Mouse (Mus musculus): ENCODE measurements at regions not wholly inside any gene's neighbourhood (a gene's known extent, or its start where the extent isn't known, plus 50 kb on each side); places are given as distances from the start of the nearest gene placed in this dataset.

- H3K79me2 ChIP-seq (replicated peaks; ENCODE audit: control insufficient read depth, extremely low read depth, insufficient read depth, poor library complexity, severe bottlenecking): no peaks in the 10 kb centered on the region
- DNase-seq (ENCODE audit: extremely low read depth): no peak
- no peaks in the 10 kb centered on the region for H3K9me3 ChIP-seq (replicated peaks; ENCODE audit: low read length)
- H3K4me3 ChIP-seq (replicated peaks in 1 of 3; ENCODE audit: low read depth in 2 of 3, low read length in 2 of 3, poor library complexity in 1 of 3): no peak overlapping the region
- no peaks in the 10 kb centered on the region for H3K4me1 ChIP-seq (ENCODE audit: control insufficient read depth in 1 of 2, insufficient read depth in 2 of 2)
- H3K9ac ChIP-seq (ENCODE audit: insufficient read depth, low read depth): no peak overlapping the region
- TF ChIP-seq RCOR1 (conservative IDR thresholded peaks at IDR 0.05; ENCODE audit: low read depth, low read length): no peak
- no peak for TF ChIP-seq HCFC1 (IDR thresholded peaks at IDR 0.05; ENCODE audit: low read depth, low read length)
- no peak for TF ChIP-seq SMC3 (IDR thresholded peaks at IDR 0.05; ENCODE audit: low read depth, low read length)
- TF ChIP-seq CHD2 (IDR thresholded peaks at IDR 0.05; ENCODE audit: low read length): no peak
- TF ChIP-seq GABPA (IDR thresholded peaks at IDR 0.05; ENCODE audit: insufficient replicate concordance, low read depth, low read length): no peak
- no peak for TF ChIP-seq JUN (IDR thresholded peaks at IDR 0.05; ENCODE audit: insufficient read depth, low read depth, low read length)
- TF ChIP-seq MEF2A (IDR thresholded peaks at IDR 0.05; ENCODE audit: borderline replicate concordance, low read depth, low read length): no peak
- TF ChIP-seq RAD21 (IDR thresholded peaks at IDR 0.05; ENCODE audit: low read depth, low read length): no peak
- no peaks in the 10 kb centered on the region for H3K36me3 ChIP-seq (replicated peaks in 1 of 2; ENCODE audit: control insufficient read depth in 1 of 2, insufficient read depth in 1 of 2, low read length in 1 of 2)
- dilution Hi-C loops (cut with MboI; ENCODE audit: extremely low pct_ligation_motif_present, extremely low pct_unique_long_range_greater_than_20kb, low sequenced_read_pairs): no loop called here
- in situ Hi-C loops (cut with MboI; ENCODE audit: low pct_ligation_motif_present, low pct_unique_long_range_greater_than_20kb, low sequenced_read_pairs): no loop called here
- H3K4me2 ChIP-seq (ENCODE audit: insufficient read depth, low read depth, poor library complexity, severe bottlenecking): no peak overlapping the region
- no peaks in the 10 kb centered on the region for H3K27me3 ChIP-seq (replicated peaks)
- no peak overlapping the region for H3K27ac ChIP-seq (ENCODE audit: insufficient read depth, low read depth)
Measured at GRCm38 (mm10) chr11:105538421-105539210, 51.2 kb upstream of the Tanc2 start.

DNA sequence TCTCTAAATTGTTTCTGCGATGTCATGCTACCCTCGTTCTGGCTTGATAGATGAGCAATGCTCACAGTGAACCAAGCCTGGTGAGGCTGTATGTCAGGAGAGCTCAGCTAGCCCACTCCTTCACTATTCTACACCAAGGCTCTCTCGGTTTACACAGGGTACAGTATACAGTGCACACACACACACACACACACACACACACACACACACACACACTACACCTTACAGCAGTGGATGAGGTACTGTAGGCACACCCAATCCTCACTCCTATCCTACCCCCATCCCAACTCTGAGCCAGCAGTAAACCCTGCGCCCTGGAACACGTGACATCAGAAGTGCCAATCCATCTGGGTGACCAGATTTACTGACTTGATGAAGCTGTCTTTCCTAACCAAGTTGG lies 57.2 kb upstream of the Tanc2 start:
- no peaks in the 10 kb centered on the region for H3K9me3 ChIP-seq (replicated peaks; ENCODE audit: low read length)
- dilution Hi-C loops (cut with MboI; ENCODE audit: extremely low pct_ligation_motif_present, extremely low pct_unique_long_range_greater_than_20kb, low sequenced_read_pairs): no loop called here
- H3K27ac ChIP-seq (ENCODE audit: insufficient read depth, low read depth): no peak overlapping the region; the same call in 1 of the 2 replicates
- peaks cover 7 to 12% of the 10 kb centered on the region in 2 experiments; a peak in 3 of 4 replicates for H3K4me1 ChIP-seq (ENCODE audit: control insufficient read depth in 1 of 2, insufficient read depth in 2 of 2)
- no peak for TF ChIP-seq MAZ (IDR thresholded peaks at IDR 0.05; ENCODE audit: low read depth, low read length)
- TF ChIP-seq USF2 (conservative IDR thresholded peaks at IDR 0.05; ENCODE audit: low read depth, low read length): no peak
- TF ChIP-seq MAX (IDR thresholded peaks at IDR 0.05; ENCODE audit: low read length): no peak
- no peak for TF ChIP-seq KAT2A (IDR thresholded peaks at IDR 0.05; ENCODE audit: insufficient replicate concordance, low read length)
- TF ChIP-seq USF1 (IDR thresholded peaks at IDR 0.05; ENCODE audit: low read depth, low read length): no peak
- TF ChIP-seq ELF1 (IDR thresholded peaks at IDR 0.05; ENCODE audit: low read depth, low read length): no peak
- no peak for TF ChIP-seq GABPA (IDR thresholded peaks at IDR 0.05; ENCODE audit: insufficient replicate concordance, low read depth, low read length)
- TF ChIP-seq MEF2A (IDR thresholded peaks at IDR 0.05; ENCODE audit: borderline replicate concordance, low read depth, low read length): no peak
- no peak for TF ChIP-seq PAX5 (IDR thresholded peaks at IDR 0.05; ENCODE audit: low read length)
- in situ Hi-C loops (cut with MboI; ENCODE audit: low pct_ligation_motif_present, low pct_unique_long_range_greater_than_20kb, low sequenced_read_pairs): no loop called here
- no peak overlapping the region for H3K4me2 ChIP-seq (ENCODE audit: insufficient read depth, low read depth, poor library complexity, severe bottlenecking)
- no peak for DNase-seq (ENCODE audit: extremely low read depth)
- H3K79me2 ChIP-seq (replicated peaks; ENCODE audit: control insufficient read depth, extremely low read depth, insufficient read depth, poor library complexity, severe bottlenecking): no peaks in the 10 kb centered on the region
- H3K36me3 ChIP-seq (replicated peaks in 1 of 2; ENCODE audit: control insufficient read depth in 1 of 2, insufficient read depth in 1 of 2, low read length in 1 of 2): no peaks in the 10 kb centered on the region
- no peak overlapping the region for H3K4me3 ChIP-seq (replicated peaks in 1 of 3; ENCODE audit: low read depth in 2 of 3, low read length in 2 of 3, poor library complexity in 1 of 3)
- no peak overlapping the region for H3K9ac ChIP-seq (ENCODE audit: insufficient read depth, low read depth)
- no peaks in the 10 kb centered on the region for H3K27me3 ChIP-seq (replicated peaks)
